Mouse (Mus musculus) neural tube, embryonic 11.5 days (tissue): ENCODE results near the gene Dync1i1. TPM values are rescaled to one million over a fixed set of nuclear protein-coding genes. Genes with fewer than 3 reads are reported as not detected.
"Not testable (repeated sequence)": the region's sequence is repeated elsewhere in the genome, so short reads cannot be mapped to it uniquely, and the experiment has no call there.

ENCODE experiments used
- ATAC-seq: fragments of 200-750 bp; cut with Nextera tagmentation; 2 replicates; pipeline ENCODE4 v1.8.0; 2017; ENCODE audit warnings: moderate number of reproducible peaks, mild to moderate bottlenecking, moderate TSS enrichment, moderate library complexity; ENCODE audit not compliant: insufficient read depth, low FRiP score, low TSS enrichment
- DNase-seq: peaks from one replicate; pipeline ENCODE4 v3.0.0-alpha.2; 2015; ENCODE audit warnings: low spot score
- H3K27ac ChIP-seq: fragments of 300-500 bp; sonication (generic); 2 replicates; pipeline ENCODE4 v1.5.1; 2014; ENCODE audit warnings: low read depth, mild to moderate bottlenecking, low read length
- H3K27me3 ChIP-seq: fragments of 300-500 bp; sonication (generic); 2 replicates; pipeline ENCODE4 v1.6.1; 2014; ENCODE audit warnings: mild to moderate bottlenecking, low read length, mixed read lengths; ENCODE audit not compliant: control insufficient read depth, insufficient read depth
- H3K36me3 ChIP-seq: fragments of 300-500 bp; sonication (generic); 2 replicates; pipeline ENCODE4 v1.6.1; 2014; ENCODE audit warnings: mild to moderate bottlenecking, low read length, moderate library complexity, mixed read lengths; ENCODE audit not compliant: control insufficient read depth, insufficient read depth
- H3K4me1 ChIP-seq: fragments of 300-500 bp; sonication (generic); 2 replicates; pipeline ENCODE4 v1.6.1; 2014; ENCODE audit warnings: low read length, mixed read lengths; ENCODE audit not compliant: control insufficient read depth, insufficient read depth
- H3K4me2 ChIP-seq: fragments of 300-500 bp; sonication (generic); 2 replicates; pipeline ENCODE4 v1.6.1; 2014; ENCODE audit warnings: low read depth, mild to moderate bottlenecking, moderate library complexity
- H3K4me3 ChIP-seq: fragments of 300-500 bp; sonication (generic); 2 replicates; pipeline ENCODE4 v1.5.1; 2014; ENCODE audit warnings: low read depth, low read length
- H3K9ac ChIP-seq: fragments of 300-500 bp; sonication (generic); 2 replicates; pipeline ENCODE4 v1.6.1; 2014; ENCODE audit warnings: mild to moderate bottlenecking, low read length
- H3K9me3 ChIP-seq: fragments of 300-500 bp; sonication (generic); 2 replicates; pipeline ENCODE4 v1.6.1; 2016; ENCODE audit warnings: low read length; ENCODE audit not compliant: control insufficient read depth
- WGBS: fragments of 180-500 bp; shearing (Covaris S2); extraction: QIAGEN DNeasy Blood & Tissue Kit; methylation state at CpG from one replicate; pipeline ENCODE4 v1.1.7; 2014; 5-methylcytosine and 5-hydroxymethylcytosine counted together
- polyA plus RNA-seq: library from polyadenylated mRNA; unstranded; fragments of >200 nt; fragmentation: Nextera tagmentation; extraction: Ambion mirVana; gene quantifications from 2 replicates; pipeline ENCODE4 v1.2.1, GENCODE M21; 2014

The Dync1i1 gene
- polyA plus RNA-seq, result 10.1 and 11.5 TPM in 2 replicates

GRCm38 (mm10) chr6:5725611-5726236 lies at the start of gene Dync1i1:
Dync1i1 (plus strand) TSS chr6:5725639.
- no peaks in the 10 kb centered on the region for H3K27me3 ChIP-seq
- DNase-seq, result peak; percentile 61
- H3K4me3 ChIP-seq, result peak within 1 kb of the TSS; percentile 44
- H3K36me3 ChIP-seq, result no peaks in the 10 kb centered on the region
- peaks cover 6% of the 10 kb centered on the region; the same call in 1 of the 2 replicates for H3K4me1 ChIP-seq
- ATAC-seq, result peak; percentile 92
- peak within 1 kb of the TSS; percentile 47 for H3K9ac ChIP-seq
- H3K9me3 ChIP-seq, result no peaks in the 10 kb centered on the region
- no peak within 1 kb of the TSS for H3K27ac ChIP-seq
- peak within 1 kb of the TSS; percentile 77 for H3K4me2 ChIP-seq
- WGBS, result 2% methylated on average over 35 of the region's 40 CpGs

DNA sequence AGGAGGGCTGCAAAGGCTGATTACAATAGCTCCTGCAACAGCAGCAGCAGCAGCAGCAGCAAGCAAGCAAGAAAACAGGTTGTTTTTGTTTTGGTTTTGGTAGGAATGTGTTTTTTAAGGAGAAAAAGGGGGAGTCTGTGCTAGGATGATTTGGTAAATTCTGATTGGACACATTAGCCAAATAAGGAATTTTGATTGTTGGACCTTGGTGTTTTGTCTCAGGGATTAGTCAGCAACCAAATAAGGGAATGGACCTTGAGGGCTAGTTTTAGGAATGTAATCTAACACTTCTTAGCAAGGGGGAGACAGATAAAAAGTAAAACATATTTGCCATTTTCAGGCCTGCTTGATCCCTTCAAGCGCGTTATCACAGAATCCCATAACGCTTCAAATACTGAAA lies 45.7 kb upstream of the Dync1i1 start:
- Histone ChIP-seq H3K36me3 (no peaks in the 10 kb centered on the region), H3K4me2 (no peak overlapping the region), H3K27ac (no peak overlapping the region), H3K9ac (no peak overlapping the region), H3K4me3 (no peak overlapping the region), H3K4me1 (no peaks in the 10 kb centered on the region), H3K27me3 (no peaks in the 10 kb centered on the region), H3K9me3 (no peaks in the 10 kb centered on the region)
- ATAC-seq (no peak), DNase-seq (no peak)
- 95% methylated on average over 3 of the region's 3 CpGs for WGBS

GRCm38 (mm10) chr6:5701826-5702225 lies 23.6 kb upstream of the Dync1i1 start:
- H3K27me3 ChIP-seq, result no peaks in the 10 kb centered on the region
- H3K36me3 ChIP-seq, result no peaks in the 10 kb centered on the region
- no peak overlapping the region for H3K4me2 ChIP-seq
- no peak for DNase-seq
- WGBS, result 83% methylated on average over 2 of the region's 2 CpGs
- no peak overlapping the region for H3K4me3 ChIP-seq
- H3K9me3 ChIP-seq, result no peaks in the 10 kb centered on the region
- H3K4me1 ChIP-seq, result no peaks in the 10 kb centered on the region
- no peak overlapping the region for H3K9ac ChIP-seq
- no peak for ATAC-seq
- no peak overlapping the region for H3K27ac ChIP-seq

GRCm38 (mm10) chr6:5707894-5708293 lies 17.5 kb upstream of the Dync1i1 start:
- 42% methylated on average over 3 of the region's 3 CpGs for WGBS
- not testable (repeated sequence) for ATAC-seq, H3K9me3 ChIP-seq, H3K4me1 ChIP-seq, H3K4me2 ChIP-seq, H3K9ac ChIP-seq, H3K27me3 ChIP-seq, H3K4me3 ChIP-seq, DNase-seq, H3K27ac ChIP-seq, H3K36me3 ChIP-seq

GRCm38 (mm10) chr6:5710063-5710605 lies 15.3 kb upstream of the Dync1i1 start:
- 80% methylated on average over 3 of the region's 3 CpGs for whole genome bisulfite sequencing
- no peaks in the 10 kb centered on the region for H3K27me3 ChIP-seq

GRCm38 (mm10) chr6:5712620-5713019 lies 12.8 kb upstream of the Dync1i1 start:
- Histone ChIP-seq H3K9me3 (no peaks in the 10 kb centered on the region), H3K4me1 (no peaks in the 10 kb centered on the region), H3K4me2 (no peak overlapping the region), H3K36me3 (no peaks in the 10 kb centered on the region), H3K27me3 (no peaks in the 10 kb centered on the region), H3K9ac (no peak overlapping the region), H3K4me3 (no peak overlapping the region), H3K27ac (no peak overlapping the region)
- 83% methylated on average over 3 of the region's 3 CpGs for WGBS
- DNase-seq (no peak), ATAC-seq (no peak)

More at GRCm38 (mm10) chr6:5710063-5710605, 15.3 kb upstream of the Dync1i1 start:
- Histone ChIP-seq H3K4me2 (no peak overlapping the region), H3K27ac (no peak overlapping the region), H3K4me1 (no peaks in the 10 kb centered on the region), H3K4me3 (no peak overlapping the region), H3K9me3 (no peaks in the 10 kb centered on the region), H3K36me3 (no peaks in the 10 kb centered on the region), H3K9ac (no peak overlapping the region)
- ATAC-seq (no peak), DNase-seq (no peak)

- Histone ChIP-seq H3K9ac (no peak overlapping the region), H3K36me3 (no peaks in the 10 kb centered on the region), H3K4me2 (no peak overlapping the region), H3K4me3 (no peak overlapping the region), H3K27me3 (no peaks in the 10 kb centered on the region), H3K27ac (no peak overlapping the region), H3K9me3 (no peaks in the 10 kb centered on the region), H3K4me1 (no peaks in the 10 kb centered on the region)
- no peak for ATAC-seq
- 87% methylated on average over 3 of the region's 3 CpGs for WGBS
- no peak for DNase-seq
Measured at GRCm38 (mm10) chr6:5715101-5715618, 10.3 kb upstream of the Dync1i1 start.

GRCm38 (mm10) chr6:5718955-5719354 lies 6.5 kb upstream of the Dync1i1 start:
- DNase-seq (no peak), ATAC-seq (no peak)
- Histone ChIP-seq H3K27me3 (no peaks in the 10 kb centered on the region), H3K4me3 (no peak overlapping the region), H3K4me2 (no peak overlapping the region), H3K9ac (no peak overlapping the region), H3K36me3 (no peaks in the 10 kb centered on the region), H3K27ac (no peak overlapping the region), H3K9me3 (no peaks in the 10 kb centered on the region), H3K4me1 (no peaks in the 10 kb centered on the region)
- 60% methylated on average over 2 of the region's 2 CpGs for WGBS

DNA sequence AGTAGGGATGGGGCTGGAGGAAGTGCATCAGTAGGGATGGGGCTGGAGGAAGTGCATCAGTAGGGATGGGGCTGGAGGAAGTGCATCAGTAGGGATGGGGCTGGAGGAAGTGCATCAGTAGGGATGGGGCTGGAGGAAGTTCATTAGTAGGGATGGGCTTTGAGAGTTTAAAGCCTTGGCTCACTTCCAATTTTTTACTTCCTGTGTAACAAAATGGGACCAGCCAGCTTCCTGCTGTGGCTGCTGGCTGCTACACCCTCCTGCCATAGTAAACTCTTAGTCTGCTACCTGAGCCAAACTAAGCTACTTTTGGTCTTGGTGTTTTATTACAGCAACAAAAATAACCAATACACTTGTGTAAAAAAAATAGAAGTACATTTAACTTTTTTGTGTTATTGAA lies 4.7 kb upstream of the Dync1i1 start:
- H3K36me3 ChIP-seq, H3K27me3 ChIP-seq, H3K4me2 ChIP-seq, DNase-seq, H3K4me1 ChIP-seq, H3K4me3 ChIP-seq, H3K27ac ChIP-seq, H3K9ac ChIP-seq, H3K9me3 ChIP-seq, ATAC-seq: not testable (repeated sequence)
